Mouse (Mus musculus): ENCODE data around the gene Gm4792. TPM values are rescaled to one million over a fixed set of nuclear protein-coding genes. Genes with fewer than 3 reads are reported as not detected.

Gene Gm4792
- polyA plus RNA-seq, 1 experiment, result not detected

- H3K4me1 ChIP-seq, result no peaks in the 10 kb centered on the region
- peaks cover 20% of the 10 kb centered on the region for H3K9me3 ChIP-seq
- peaks cover 5% of the 10 kb centered on the region for H3K27me3 ChIP-seq (replicated peaks)
- no peaks in the 10 kb centered on the region for H3K36me3 ChIP-seq (replicated peaks; ENCODE audit: low read length)
- TF ChIP-seq FLI1 (IDR thresholded peaks at IDR 0.05; ENCODE audit: low read length) (no peak), GATA1 (IDR thresholded peaks at IDR 0.05; ENCODE audit: borderline replicate concordance, low read length) (no peak)
- no peak overlapping the region for H3K4me3 ChIP-seq (replicated peaks)
Observed at GRCm38 (mm10) chr10:94305526-94305925, 7.0 kb upstream of the Gm4792 start.

- Histone ChIP-seq H3K36me3 (replicated peaks; ENCODE audit: low read length) (no peaks in the 10 kb centered on the region), H3K9me3 (peaks cover 21% of the 10 kb centered on the region), H3K4me1 (no peaks in the 10 kb centered on the region), H3K27me3 (replicated peaks) (no peaks in the 10 kb centered on the region), H3K4me3 (replicated peaks) (no peak overlapping the region)
- TF ChIP-seq GATA1 (IDR thresholded peaks at IDR 0.05; ENCODE audit: borderline replicate concordance, low read length) (no peak), FLI1 (IDR thresholded peaks at IDR 0.05; ENCODE audit: low read length) (no peak)
Observed at GRCm38 (mm10) chr10:94304064-94304657, 5.7 kb upstream of the Gm4792 start.

- Histone ChIP-seq H3K4me3 (replicated peaks) (no peak overlapping the region), H3K9me3 (peaks cover 8% of the 10 kb centered on the region), H3K27me3 (replicated peaks) (peaks cover 11% of the 10 kb centered on the region), H3K36me3 (replicated peaks; ENCODE audit: low read length) (no peaks in the 10 kb centered on the region), H3K4me1 (no peaks in the 10 kb centered on the region)
- no peak for TF ChIP-seq FLI1 (IDR thresholded peaks at IDR 0.05; ENCODE audit: low read length)
- no peak for TF ChIP-seq GATA1 (IDR thresholded peaks at IDR 0.05; ENCODE audit: borderline replicate concordance, low read length)
Observed at GRCm38 (mm10) chr10:94299301-94299700, 798 bp upstream of the Gm4792 start.

GRCm38 (mm10) chr10:94295923-94296605 lies 2.4 kb downstream of the Gm4792 start:
- Histone ChIP-seq H3K9me3 (peaks cover 8% of the 10 kb centered on the region), H3K36me3 (replicated peaks; ENCODE audit: low read length) (no peaks in the 10 kb centered on the region), H3K4me1 (no peaks in the 10 kb centered on the region), H3K4me3 (replicated peaks) (no peak overlapping the region), H3K27me3 (replicated peaks) (peaks cover 11% of the 10 kb centered on the region)
- TF ChIP-seq GATA1 (IDR thresholded peaks at IDR 0.05; ENCODE audit: borderline replicate concordance, low read length) (no peak), FLI1 (IDR thresholded peaks at IDR 0.05; ENCODE audit: low read length) (no peak)

GRCm38 (mm10) chr10:94294933-94295750 lies 3.4 kb downstream of the Gm4792 start:
- H3K9me3 ChIP-seq, result peaks cover 5% of the 10 kb centered on the region
- no peaks in the 10 kb centered on the region for H3K4me1 ChIP-seq
- no peaks in the 10 kb centered on the region for H3K36me3 ChIP-seq (replicated peaks; ENCODE audit: low read length)
- peaks cover 11% of the 10 kb centered on the region for H3K27me3 ChIP-seq (replicated peaks)
- no peak for TF ChIP-seq GATA1 (IDR thresholded peaks at IDR 0.05; ENCODE audit: borderline replicate concordance, low read length)
- TF ChIP-seq FLI1 (IDR thresholded peaks at IDR 0.05; ENCODE audit: low read length), result no peak
- H3K4me3 ChIP-seq (replicated peaks), result no peak overlapping the region

- H3K36me3 ChIP-seq (replicated peaks; ENCODE audit: low read length), result no peaks in the 10 kb centered on the region
- TF ChIP-seq FLI1 (IDR thresholded peaks at IDR 0.05; ENCODE audit: low read length), result no peak
- no peak for TF ChIP-seq GATA1 (IDR thresholded peaks at IDR 0.05; ENCODE audit: borderline replicate concordance, low read length)
- H3K4me3 ChIP-seq (replicated peaks), result no peak overlapping the region
- no peaks in the 10 kb centered on the region for H3K4me1 ChIP-seq
- H3K9me3 ChIP-seq, result peaks cover 3% of the 10 kb centered on the region; the same call in 1 of the 2 replicates
- H3K27me3 ChIP-seq (replicated peaks), result peaks cover 11% of the 10 kb centered on the region
Observed at GRCm38 (mm10) chr10:94294437-94294836, 4.1 kb downstream of the Gm4792 start.

- H3K4me3 ChIP-seq (replicated peaks), result no peak overlapping the region
- H3K4me1 ChIP-seq, result no peaks in the 10 kb centered on the region
- no peaks in the 10 kb centered on the region for H3K27me3 ChIP-seq (replicated peaks)
- no peak for TF ChIP-seq GATA1 (IDR thresholded peaks at IDR 0.05; ENCODE audit: borderline replicate concordance, low read length)
- no peak for TF ChIP-seq FLI1 (IDR thresholded peaks at IDR 0.05; ENCODE audit: low read length)
- H3K9me3 ChIP-seq, result no peaks in the 10 kb centered on the region
- no peaks in the 10 kb centered on the region for H3K36me3 ChIP-seq (replicated peaks; ENCODE audit: low read length)
Observed at GRCm38 (mm10) chr10:94282797-94283196, 15.7 kb downstream of the Gm4792 start.

GRCm38 (mm10) chr10:94282179-94282578 lies 16.3 kb downstream of the Gm4792 start:
- TF ChIP-seq GATA1 (IDR thresholded peaks at IDR 0.05; ENCODE audit: borderline replicate concordance, low read length), result no peak
- TF ChIP-seq FLI1 (IDR thresholded peaks at IDR 0.05; ENCODE audit: low read length), result no peak

GRCm38 (mm10) chr10:94276511-94276910 lies 22.0 kb downstream of the Gm4792 start:
- no peaks in the 10 kb centered on the region for H3K36me3 ChIP-seq (replicated peaks; ENCODE audit: low read length)
- H3K4me3 ChIP-seq (replicated peaks), result no peak overlapping the region
- TF ChIP-seq FLI1 (IDR thresholded peaks at IDR 0.05; ENCODE audit: low read length) (no peak), GATA1 (IDR thresholded peaks at IDR 0.05; ENCODE audit: borderline replicate concordance, low read length) (no peak)
- H3K9me3 ChIP-seq, result no peaks in the 10 kb centered on the region
- H3K27me3 ChIP-seq (replicated peaks), result peaks cover 2% of the 10 kb centered on the region
- H3K4me1 ChIP-seq, result no peaks in the 10 kb centered on the region

More at GRCm38 (mm10) chr10:94282179-94282578, 16.3 kb downstream of the Gm4792 start:
- Histone ChIP-seq H3K36me3 (replicated peaks; ENCODE audit: low read length) (no peaks in the 10 kb centered on the region), H3K4me1 (no peaks in the 10 kb centered on the region), H3K4me3 (replicated peaks) (no peak overlapping the region), H3K9me3 (no peaks in the 10 kb centered on the region), H3K27me3 (replicated peaks) (no peaks in the 10 kb centered on the region)
